Mouse (Mus musculus) liver, embryonic 14.5 days (tissue): ENCODE measurements around the gene Tcte2.
"Not testable (repeated sequence)": the region's sequence is repeated elsewhere in the genome, so short reads cannot be mapped to it uniquely, and the experiment has no call there.

ENCODE experiments used
- CTCF ChIP-seq: IDR thresholded peaks from 2 replicates; pipeline ENCODE4 v1.5.1; 2016; ENCODE audit warnings: antibody characterized with exemption, low read depth, control low read depth
- EP300 ChIP-seq: IDR thresholded peaks from 2 replicates; pipeline ENCODE4 v1.6.1; 2016; ENCODE audit warnings: antibody characterized with exemption, low read depth

GRCm38 (mm10) chr17:13790033-13790432, 28.4 kb upstream of the Tcte2 start:
- not testable (repeated sequence) for TF ChIP-seq CTCF, EP300
